Comparison of ENCODE assay signal across 23 mouse cellular contexts in genomic region chr16:75667589-75667988, GRCm38 (mm10).
A peak's percentile ranks its signal among the peaks of the same experiment; 100 is the strongest.
DNase-seq lines count a peak whose midpoint lies in the region; ATAC-seq lines count a peak whose summit lies in the region.
"Had no signal": no experiment of that assay in that cellular context is flagged by ENCODE, and none has a peak within 500 bp of the region (broad histone marks: within the 10 kb centered on the region; RNA-seq: fewer than 3 reads in every experiment).

No protein-coding gene starts in this region.

- H3K36me3 ChIP-seq in kidney, embryonic 15.5 days, result no peaks in the 10 kb centered on the region
- H3K36me3 ChIP-seq in midbrain, embryonic 11.5 days (ENCODE audit: control insufficient read depth, insufficient read depth, low read length), result no peaks in the 10 kb centered on the region
- H3K36me3 ChIP-seq: forebrain, embryonic 10.5 days; heart, embryonic 13.5 days; limb, embryonic 15.5 days; liver, embryonic 15.5 days; midbrain, embryonic 12.5 days; neural tube, embryonic 12.5 days had no signal

- no peaks in the 10 kb centered on the region for H3K9me3 ChIP-seq in kidney, embryonic 15.5 days (replicated peaks)
- H3K9me3 ChIP-seq in midbrain, embryonic 11.5 days (ENCODE audit: control insufficient read depth, low read length), result no peaks in the 10 kb centered on the region
- H3K9me3 ChIP-seq: forebrain, embryonic 10.5 days; heart, embryonic 13.5 days; limb, embryonic 15.5 days; liver, embryonic 15.5 days; midbrain, embryonic 12.5 days; neural tube, embryonic 12.5 days had no signal

- no peaks in the 10 kb centered on the region for H3K4me1 ChIP-seq in kidney, embryonic 15.5 days
- no peaks in the 10 kb centered on the region for H3K4me1 ChIP-seq in midbrain, embryonic 11.5 days (ENCODE audit: control insufficient read depth, insufficient read depth, low read length)
- H3K4me1 ChIP-seq: forebrain, embryonic 10.5 days; heart, embryonic 13.5 days; limb, embryonic 15.5 days; liver, embryonic 15.5 days; midbrain, embryonic 12.5 days; neural tube, embryonic 12.5 days had no signal

- H3K27me3 ChIP-seq in kidney, embryonic 15.5 days, result no peaks in the 10 kb centered on the region
- no peaks in the 10 kb centered on the region for H3K27me3 ChIP-seq in midbrain, embryonic 11.5 days (ENCODE audit: control insufficient read depth, insufficient read depth, low read length)
- H3K27me3 ChIP-seq: heart, embryonic 13.5 days; limb, embryonic 15.5 days; liver, embryonic 15.5 days; midbrain, embryonic 12.5 days; neural tube, embryonic 12.5 days had no signal

- intact Hi-C loops in left cerebral cortex, postnatal 14 days (cut with DNase I), result no loop called here

- no peak overlapping the region for H3K4me2 ChIP-seq in kidney, embryonic 15.5 days
- no peak overlapping the region for H3K4me2 ChIP-seq in midbrain, embryonic 11.5 days
- H3K4me2 ChIP-seq: heart, embryonic 13.5 days; hindbrain, embryonic 14.5 days; limb, embryonic 15.5 days; liver, embryonic 15.5 days; midbrain, embryonic 12.5 days; neural tube, embryonic 12.5 days had no signal

- 90% methylated on average over 2 of the region's 2 CpGs for WGBS in kidney, embryonic 15.5 days
- WGBS in midbrain, embryonic 11.5 days, result 83% methylated on average over 2 of the region's 2 CpGs

- H3K4me3 ChIP-seq in kidney, embryonic 15.5 days (replicated peaks), result no peak overlapping the region
- no peak overlapping the region for H3K4me3 ChIP-seq in midbrain, embryonic 11.5 days (ENCODE audit: low read depth, low read length)
- H3K4me3 ChIP-seq: forebrain, embryonic 10.5 days; heart, embryonic 13.5 days; limb, embryonic 15.5 days; liver, embryonic 15.5 days; midbrain, embryonic 12.5 days; neural tube, embryonic 12.5 days had no signal

- ATAC-seq in frontal cortex, adult (ENCODE audit: low TSS enrichment), result peak; percentile 98
- no peak for ATAC-seq in kidney, embryonic 15.5 days (replicated peaks; ENCODE audit: low FRiP score)
- no peak for ATAC-seq in midbrain, embryonic 11.5 days (ENCODE audit: low FRiP score)
- ATAC-seq: CD4-positive, CD25-positive, alpha-beta regulatory T cell, adult 4 months; Patski had no signal

- H3K27ac ChIP-seq in kidney, embryonic 15.5 days, result no peak overlapping the region
- H3K27ac ChIP-seq in midbrain, embryonic 11.5 days (ENCODE audit: low read depth, low read length), result no peak overlapping the region
- H3K27ac ChIP-seq: forebrain, embryonic 10.5 days; heart, embryonic 13.5 days; hindbrain, embryonic 14.5 days; limb, embryonic 15.5 days; liver, embryonic 15.5 days; midbrain, embryonic 12.5 days; neural tube, embryonic 12.5 days had no signal

- no peak for DNase-seq in frontal cortex, postnatal 14 days (ENCODE audit: low spot score in 2 of 2)
- peak; percentile 30 to 37 for DNase-seq in frontal cortex, postnatal 36 days (ENCODE audit: low spot score in 2 of 2)
- DNase-seq in layer of hippocampus, postnatal 10 days (ENCODE audit: low spot score in 2 of 2), result peak; percentile 5 to 18
- DNase-seq in left cerebral cortex, postnatal 14 days (ENCODE audit: low spot score in 2 of 2), result peak; percentile 5 to 44
- no peak for DNase-seq in adrenal gland, postnatal 14 days
- no peak for DNase-seq in midbrain, embryonic 11.5 days (ENCODE audit: low spot score, missing footprints)
- DNase-seq: adrenal gland, postnatal 25 days; cerebellum, adult 18-20 months; cerebellum, postnatal 36 days; kidney, adult 8-10 months; kidney, postnatal 25 days; thymus, postnatal 14 days had no signal

- H3K9ac ChIP-seq in kidney, embryonic 15.5 days, result no peak overlapping the region
- H3K9ac ChIP-seq in midbrain, embryonic 11.5 days (ENCODE audit: low read length), result no peak overlapping the region
- H3K9ac ChIP-seq: heart, embryonic 13.5 days; hindbrain, embryonic 14.5 days; limb, embryonic 15.5 days; liver, embryonic 15.5 days; midbrain, embryonic 12.5 days; neural tube, embryonic 12.5 days had no signal

Comparison
In these comparisons a context has a peak if more than half of its experiments do, and no peak if none do; other contexts are left out.
1. DNase-seq: peak in frontal cortex, postnatal 36 days (2 of 2), layer of hippocampus, postnatal 10 days (2 of 2) and left cerebral cortex, postnatal 14 days (2 of 2); none in frontal cortex, postnatal 14 days (0 of 2), adrenal gland, postnatal 14 days (single experiment) and midbrain, embryonic 11.5 days (single experiment).